Mouse (Mus musculus) myocyte (in vitro differentiated cells): ENCODE data around the gene Mmp9.

Source experiments
- POLR2A ChIP-seq: IDR thresholded peaks from one replicate; pipeline ENCODE4 v1.6.1; 2011; ENCODE audit warnings: low read depth, mild to moderate bottlenecking, control low read depth, moderate library complexity; ENCODE audit not compliant: insufficient read length
- REST ChIP-seq: IDR thresholded peaks from one replicate; pipeline ENCODE4 v1.6.1; 2011; ENCODE audit warnings: mild to moderate bottlenecking, control low read depth, moderate library complexity; ENCODE audit not compliant: insufficient read depth, insufficient read length
- USF1 ChIP-seq: IDR thresholded peaks from one replicate; pipeline ENCODE4 v1.6.1; 2011; ENCODE audit warnings: low read depth, mild to moderate bottlenecking, control low read depth, moderate library complexity

- TF ChIP-seq POLR2A (no peak), USF1 (no peak), REST (no peak)
These were observed 15.6 kb downstream of the Mmp9 start for GRCm38 (mm10) chr2:164956195-164956594.
